Mouse (Mus musculus) heart, embryonic 12.5 days (tissue): ENCODE data around the gene Morc3. TPM values are rescaled to one million over a fixed set of nuclear protein-coding genes. Genes with fewer than 3 reads are reported as not detected.

Experiments
- ATAC-seq: fragments of 200-750 bp; cut with Nextera tagmentation; 2 replicates; pipeline ENCODE4 v1.8.0; 2017; ENCODE audit warnings: moderate TSS enrichment, moderate library complexity; ENCODE audit not compliant: insufficient number of reproducible peaks, low FRiP score
- H3K27ac ChIP-seq: fragments of 300-500 bp; sonication (generic); 2 replicates; pipeline ENCODE4 v1.5.1; 2016; ENCODE audit warnings: mild to moderate bottlenecking, moderate library complexity; ENCODE audit not compliant: poor library complexity, severe bottlenecking
- H3K27me3 ChIP-seq: fragments of 300-500 bp; sonication (generic); replicated peaks from 2 replicates; pipeline ENCODE4 v1.6.1; 2016; ENCODE audit warnings: mild to moderate bottlenecking, moderate library complexity
- H3K36me3 ChIP-seq: fragments of 300-500 bp; sonication (generic); 2 replicates; pipeline ENCODE4 v1.6.1; 2016; ENCODE audit warnings: mild to moderate bottlenecking, moderate library complexity
- H3K4me1 ChIP-seq: fragments of 300-500 bp; sonication (generic); replicated peaks from 2 replicates; pipeline ENCODE4 v1.6.1; 2016; ENCODE audit warnings: mild to moderate bottlenecking
- H3K4me2 ChIP-seq: fragments of 300-500 bp; sonication (generic); 2 replicates; pipeline ENCODE4 v1.6.1; 2016; ENCODE audit warnings: mild to moderate bottlenecking, moderate library complexity
- H3K4me3 ChIP-seq: fragments of 300-500 bp; sonication (generic); 2 replicates; pipeline ENCODE4 v1.5.1; 2016; ENCODE audit warnings: mild to moderate bottlenecking
- H3K9ac ChIP-seq: fragments of 300-500 bp; sonication (generic); 2 replicates; pipeline ENCODE4 v1.6.1; 2016; ENCODE audit warnings: mild to moderate bottlenecking, moderate library complexity
- H3K9me3 ChIP-seq: fragments of 300-500 bp; sonication (generic); replicated peaks from 2 replicates; pipeline ENCODE4 v1.6.1; 2016; ENCODE audit warnings: mild to moderate bottlenecking, moderate library complexity
- WGBS: fragments of 180-500 bp; shearing (Covaris S2); methylation state at CpG from one replicate; pipeline ENCODE4 v1.1.7; 2016; 5-methylcytosine and 5-hydroxymethylcytosine counted together
- polyA plus RNA-seq: library from polyadenylated mRNA; unstranded; fragments of >200 nt; fragmentation: Nextera tagmentation; extraction: Ambion mirVana; gene quantifications from 2 replicates; pipeline ENCODE4 v1.2.1, GENCODE M21; 2016

Morc3 gene
- polyA plus RNA-seq, 1 experiment from 2014 or later = 32.1 TPM

DNA sequence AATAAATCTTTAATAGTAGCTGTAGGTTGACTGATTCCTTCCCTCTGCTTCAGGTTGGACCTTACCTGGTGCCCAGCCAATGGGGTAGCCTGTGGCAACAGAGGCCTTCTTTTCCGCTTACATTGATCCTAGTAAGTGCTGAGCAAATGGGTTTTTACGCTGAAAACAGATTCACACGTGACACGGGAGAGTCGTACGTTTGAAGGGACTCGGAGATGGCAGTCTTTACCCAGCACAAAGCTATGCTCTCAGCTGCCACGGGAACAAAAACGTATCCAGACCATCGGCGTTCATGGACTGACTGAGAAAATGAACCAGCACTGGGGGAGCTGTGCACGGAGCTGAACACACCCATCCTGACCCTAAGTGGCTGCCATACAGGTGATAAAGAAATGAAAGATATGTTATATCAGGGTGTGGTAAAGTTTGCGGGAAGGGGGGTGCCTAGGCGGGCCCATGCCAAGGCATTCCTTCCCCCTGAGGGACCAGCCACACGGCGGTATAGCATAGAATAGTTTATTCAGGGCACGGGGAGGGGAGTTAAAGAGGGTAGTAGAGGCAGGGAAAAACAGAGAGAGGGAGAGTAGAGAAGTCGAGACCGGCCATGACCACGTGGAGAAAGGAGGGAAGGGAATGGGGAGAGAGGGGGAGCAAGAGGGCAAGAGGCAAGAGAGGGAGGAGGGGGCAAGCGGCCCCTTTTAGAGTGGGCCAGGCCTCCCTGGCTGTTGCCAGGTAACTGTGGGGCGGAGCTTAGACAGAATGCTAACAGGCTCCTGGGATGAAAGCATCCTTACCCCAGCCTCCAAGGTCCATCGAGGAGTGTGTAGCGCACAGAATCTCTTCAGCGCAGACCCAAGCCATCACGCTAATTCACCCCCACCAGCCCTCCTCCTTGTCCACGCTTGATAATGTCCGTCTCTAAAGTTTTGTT, 79.1 kb downstream of the Morc3 start:
- 58% methylated on average over 28 of the region's 28 CpGs for WGBS
- no peak for ATAC-seq
- Histone ChIP-seq H3K9ac (no peak overlapping the region), H3K27me3 (no peaks in the 10 kb centered on the region), H3K27ac (no peak overlapping the region), H3K36me3 (peaks cover under 1% of the 10 kb centered on the region; the same call in 1 of the 2 replicates), H3K4me2 (no peak overlapping the region), H3K4me1 (no peaks in the 10 kb centered on the region), H3K4me3 (no peak overlapping the region), H3K9me3 (no peaks in the 10 kb centered on the region)

DNA sequence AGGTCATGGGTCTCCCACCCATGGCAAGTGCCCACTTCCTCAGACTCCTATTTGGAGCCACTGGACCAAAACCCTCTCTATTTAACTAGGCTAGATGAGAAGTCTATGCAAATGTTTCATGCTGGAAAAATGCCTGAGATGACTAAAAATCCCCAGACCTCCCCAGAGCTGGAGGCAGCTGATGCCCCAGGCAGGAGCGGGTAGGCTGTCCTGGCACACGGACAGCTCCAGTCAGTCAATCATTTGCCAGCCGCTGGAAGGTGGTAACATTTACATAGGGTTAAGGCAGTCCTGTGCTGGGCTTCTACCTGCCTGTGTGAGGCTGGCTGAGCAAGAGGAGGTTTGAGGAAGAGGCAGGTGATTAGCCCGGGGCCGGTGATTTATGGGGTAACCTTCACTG, 80.2 kb downstream of the Morc3 start:
- H3K4me2 ChIP-seq = no peak overlapping the region
- H3K36me3 ChIP-seq = no peaks in the 10 kb centered on the region
- ATAC-seq = no peak
- WGBS = 76% methylated on average over 5 of the region's 5 CpGs
- H3K4me3 ChIP-seq = no peak overlapping the region
- no peaks in the 10 kb centered on the region for H3K4me1 ChIP-seq
- no peaks in the 10 kb centered on the region for H3K9me3 ChIP-seq
- H3K9ac ChIP-seq = no peak overlapping the region
- no peak overlapping the region for H3K27ac ChIP-seq
- no peaks in the 10 kb centered on the region for H3K27me3 ChIP-seq

DNA sequence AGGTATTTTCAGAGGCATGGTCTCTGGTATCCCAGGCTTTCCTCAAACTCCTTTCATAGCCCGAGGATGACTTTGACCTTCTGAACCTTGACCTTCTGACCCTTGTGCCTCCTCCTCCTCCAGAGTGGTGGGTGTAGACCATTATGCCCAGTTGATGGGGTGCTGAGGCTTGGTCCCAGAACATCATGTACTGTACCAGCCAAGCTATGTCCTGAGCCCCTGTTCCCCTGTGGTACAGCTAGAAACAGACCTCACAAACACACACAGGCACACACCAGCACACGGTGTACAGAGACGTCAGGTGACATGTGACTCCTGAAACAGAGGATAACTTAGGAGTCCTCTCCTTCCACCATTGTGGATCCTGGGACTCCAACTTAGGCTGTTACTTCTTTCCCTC, 80.9 kb downstream of the Morc3 start:
- Histone ChIP-seq H3K27ac (no peak overlapping the region), H3K4me1 (peaks cover under 1% of the 10 kb centered on the region; the same call in 1 of the 2 replicates), H3K4me2 (no peak overlapping the region), H3K27me3 (no peaks in the 10 kb centered on the region), H3K4me3 (no peak overlapping the region), H3K9me3 (no peaks in the 10 kb centered on the region), H3K36me3 (no peaks in the 10 kb centered on the region), H3K9ac (no peak overlapping the region)
- 0 out of 2 replicates have a peak, but pooled peaks have one; percentile 30 for ATAC-seq
- WGBS = 70% methylated on average over 3 of the region's 3 CpGs

DNA sequence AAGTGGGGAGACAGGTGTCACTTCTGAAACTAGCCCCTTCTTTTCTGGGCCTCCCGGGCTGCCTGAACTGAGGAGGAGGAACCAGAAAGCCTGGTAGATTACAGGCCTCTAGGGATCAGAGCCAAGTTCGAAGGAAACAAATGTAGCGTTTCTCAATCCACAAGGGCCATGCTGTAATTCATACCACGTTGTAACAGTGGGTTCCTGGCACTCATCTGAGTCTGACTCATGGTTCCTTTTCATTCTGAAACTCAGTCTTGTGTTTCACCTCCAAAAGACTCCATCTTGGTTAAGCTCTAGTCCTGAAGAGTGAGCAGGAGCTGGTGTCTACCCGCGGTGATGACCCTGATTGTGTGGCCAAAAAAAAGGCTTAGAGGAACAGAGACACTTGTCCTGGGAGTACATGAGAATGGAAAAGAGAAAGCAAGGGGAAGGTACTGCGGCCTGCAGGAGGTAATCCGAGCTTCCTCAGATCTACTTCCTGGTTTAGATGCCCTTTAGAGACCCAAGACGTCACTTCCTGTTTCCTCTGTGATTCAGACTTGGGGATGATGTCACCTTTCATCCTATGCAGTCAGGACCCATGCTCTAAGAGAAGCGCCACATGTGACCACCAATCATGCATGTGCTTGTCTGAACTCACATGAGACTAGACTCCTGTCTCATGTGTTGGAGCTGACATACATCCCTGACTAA, 82.1 kb downstream of the Morc3 start:
- Histone ChIP-seq H3K27ac (no peak overlapping the region), H3K9me3 (no peaks in the 10 kb centered on the region), H3K36me3 (no peaks in the 10 kb centered on the region), H3K27me3 (no peaks in the 10 kb centered on the region), H3K4me2 (no peak overlapping the region), H3K4me1 (peaks cover 5% of the 10 kb centered on the region), H3K9ac (no peak overlapping the region), H3K4me3 (no peak overlapping the region)
- no peak for ATAC-seq
- 68% methylated on average over 10 of the region's 10 CpGs for WGBS

DNA sequence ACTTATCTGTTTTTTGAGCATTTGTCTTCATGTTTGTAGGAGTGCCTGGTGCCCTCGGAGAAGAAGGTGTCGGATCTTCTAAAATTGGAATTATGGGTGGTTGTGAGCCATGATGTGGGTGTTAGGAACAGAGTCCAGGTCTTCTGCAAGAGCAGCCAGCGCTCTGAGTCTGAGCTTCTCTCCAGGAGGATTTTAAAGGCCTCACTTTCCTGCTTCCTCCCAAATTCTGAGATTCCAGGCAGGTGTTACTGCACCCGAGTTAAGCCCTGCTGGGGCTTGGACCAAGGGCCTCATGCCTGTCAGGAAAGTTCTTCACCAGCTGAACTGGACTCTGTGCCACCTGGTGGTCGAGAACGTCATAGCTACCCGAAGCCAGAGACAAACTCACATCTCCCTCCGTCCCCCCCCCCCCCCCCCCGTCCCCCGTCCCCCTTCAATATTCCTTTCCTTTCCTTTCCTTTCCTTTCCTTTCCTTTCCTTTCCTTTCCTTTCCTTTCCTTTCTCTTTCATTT, 83.5 kb downstream of the Morc3 start:
- WGBS = 38% methylated on average over 7 of the region's 10 CpGs
- Histone ChIP-seq H3K9ac (no peak overlapping the region), H3K4me3 (no peak overlapping the region), H3K9me3 (no peaks in the 10 kb centered on the region), H3K36me3 (no peaks in the 10 kb centered on the region), H3K27ac (no peak overlapping the region), H3K4me2 (no peak overlapping the region), H3K4me1 (peaks cover 6% of the 10 kb centered on the region), H3K27me3 (0 out of 2 replicates have a peak, but pooled peaks cover 5% of the 10 kb centered on the region)
- no peak for ATAC-seq

DNA sequence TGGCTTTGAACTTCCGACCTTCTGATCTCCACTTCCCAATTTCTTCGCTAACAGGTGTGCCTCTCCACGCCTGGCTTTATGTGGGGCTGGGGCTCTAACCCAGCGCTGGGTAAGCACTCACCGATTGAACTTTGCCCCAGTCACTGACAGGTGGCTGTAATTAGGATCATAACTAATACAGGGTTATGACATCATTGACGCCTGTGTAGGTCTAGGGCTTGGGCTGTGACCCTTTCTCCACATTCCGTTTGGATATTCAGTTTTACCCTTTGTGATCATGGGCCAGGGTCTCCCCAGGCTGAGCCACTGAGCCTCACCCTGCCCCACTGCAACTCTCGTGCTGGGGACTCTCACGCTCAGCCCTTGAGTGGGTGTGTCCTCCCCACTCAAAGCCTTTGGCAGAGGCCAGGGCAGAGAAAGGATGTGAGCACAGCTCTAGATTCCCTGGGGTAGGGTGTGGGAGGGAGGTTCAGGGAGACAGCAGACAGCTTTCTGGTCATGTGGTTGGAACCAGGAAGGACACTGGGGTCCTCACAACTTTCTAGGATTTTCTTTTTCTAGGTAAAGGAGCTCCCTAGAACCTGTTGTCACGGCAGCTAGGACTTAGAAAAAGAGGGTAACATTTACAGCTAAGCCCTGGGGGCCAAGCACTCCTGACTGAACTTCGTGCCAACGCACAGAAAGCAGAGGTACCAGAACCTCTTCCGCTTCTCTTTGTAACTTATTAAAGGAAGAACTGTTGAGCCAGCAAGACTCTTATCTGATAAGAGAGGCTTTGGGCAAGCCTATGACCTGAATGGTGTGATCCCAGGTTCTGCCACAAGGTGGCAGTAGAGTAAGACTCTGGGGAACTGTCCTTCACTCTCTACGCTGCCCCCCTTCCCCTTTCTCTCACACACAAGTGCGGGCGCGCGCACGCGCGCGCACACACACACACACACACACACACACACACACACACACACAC, 86.1 kb downstream of the Morc3 start:
- H3K27ac ChIP-seq = no peak overlapping the region
- peaks cover 15% of the 10 kb centered on the region for H3K4me1 ChIP-seq
- no peak overlapping the region for H3K9ac ChIP-seq
- H3K36me3 ChIP-seq = no peaks in the 10 kb centered on the region
- no peaks in the 10 kb centered on the region for H3K9me3 ChIP-seq
- peak; percentile 15; the same call in 1 of the 2 replicates for ATAC-seq
- peak overlapping the region; percentile 54 for H3K4me2 ChIP-seq
- WGBS = 46% methylated on average over 17 of the region's 22 CpGs
- H3K27me3 ChIP-seq = 0 out of 2 replicates have a peak, but pooled peaks cover 5% of the 10 kb centered on the region
- no peak overlapping the region for H3K4me3 ChIP-seq

DNA sequence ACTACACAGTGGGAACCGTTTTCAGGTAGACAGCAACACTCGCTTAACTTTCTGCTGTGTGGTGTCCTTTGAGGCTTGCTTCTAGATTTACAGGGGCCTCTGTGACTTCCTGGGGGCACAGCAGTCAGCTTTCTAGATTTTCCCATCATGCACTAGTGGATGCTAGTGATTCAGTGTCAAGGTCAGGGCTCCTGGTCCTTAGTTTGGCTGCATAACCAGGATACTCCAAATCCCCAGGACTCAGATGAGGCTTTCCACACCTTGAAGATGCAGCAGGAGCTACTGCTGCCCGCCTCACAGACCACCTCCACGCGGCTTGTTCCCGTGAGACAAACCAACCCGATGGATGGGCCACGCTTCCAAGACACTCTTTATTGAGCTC, 86.7 kb downstream of the Morc3 start:
- Histone ChIP-seq H3K27ac (no peak overlapping the region), H3K9me3 (no peaks in the 10 kb centered on the region), H3K4me2 (peak overlapping the region; percentile 54), H3K4me3 (no peak overlapping the region), H3K27me3 (0 out of 2 replicates have a peak, but pooled peaks cover 5% of the 10 kb centered on the region), H3K4me1 (peaks cover 15% of the 10 kb centered on the region), H3K9ac (no peak overlapping the region), H3K36me3 (no peaks in the 10 kb centered on the region)
- no peak for ATAC-seq
- WGBS = 60% methylated on average over 8 of the region's 8 CpGs

DNA sequence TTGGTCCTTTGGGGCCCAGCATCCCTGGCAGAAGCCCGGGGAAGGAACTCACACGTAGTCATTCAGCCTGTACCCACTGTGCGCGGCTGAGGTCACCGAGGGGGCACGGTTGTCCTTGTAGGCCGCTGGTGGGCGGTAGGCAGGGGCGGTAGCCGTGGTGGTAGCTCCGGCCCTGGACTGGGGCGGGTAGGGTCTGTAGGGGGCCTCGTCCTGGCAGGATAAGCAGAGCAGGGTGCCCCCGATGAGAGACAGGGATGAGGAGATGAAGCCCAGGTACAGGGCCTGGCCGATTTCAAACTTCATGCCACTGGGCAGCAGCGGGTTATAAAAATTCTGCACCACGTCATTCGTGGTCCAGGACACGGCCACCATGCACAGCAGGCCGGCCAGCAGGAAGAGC, 87.3 kb downstream of the Morc3 start:
- Histone ChIP-seq H3K9ac (no peak overlapping the region), H3K27ac (no peak overlapping the region), H3K9me3 (no peaks in the 10 kb centered on the region), H3K4me1 (peaks cover 15% of the 10 kb centered on the region), H3K36me3 (no peaks in the 10 kb centered on the region), H3K4me3 (no peak overlapping the region), H3K27me3 (0 out of 2 replicates have a peak, but pooled peaks cover 5% of the 10 kb centered on the region), H3K4me2 (no peak overlapping the region)
- 74% methylated on average over 20 of the region's 20 CpGs for WGBS
- ATAC-seq = no peak

DNA sequence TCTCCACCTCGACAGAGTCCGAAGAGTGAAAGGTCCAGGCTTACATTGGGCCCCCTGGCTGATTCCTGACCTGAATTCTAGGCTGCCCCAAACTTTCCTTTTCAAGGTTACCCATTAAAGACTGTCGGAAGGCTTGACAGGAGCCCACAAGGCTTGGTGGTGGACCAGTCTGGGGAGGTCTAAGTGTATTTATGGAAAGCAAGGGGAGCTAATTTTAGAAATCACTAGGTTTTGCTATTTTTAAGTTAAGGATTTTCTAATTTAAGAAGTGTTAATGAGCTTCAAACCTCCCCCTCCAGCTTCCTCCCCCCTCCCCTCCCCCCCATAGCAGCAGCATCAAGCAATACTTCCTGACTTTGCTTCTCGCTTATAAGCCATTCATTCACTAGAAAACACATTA, 88.8 kb downstream of the Morc3 start:
- peaks cover 15% of the 10 kb centered on the region for H3K4me1 ChIP-seq
- no peaks in the 10 kb centered on the region for H3K36me3 ChIP-seq
- H3K27ac ChIP-seq = no peak overlapping the region
- H3K4me3 ChIP-seq = no peak overlapping the region
- H3K27me3 ChIP-seq = 0 out of 2 replicates have a peak, but pooled peaks cover 5% of the 10 kb centered on the region
- WGBS = 43% methylated on average over 4 of the region's 4 CpGs
- no peak overlapping the region for H3K4me2 ChIP-seq
- no peak overlapping the region for H3K9ac ChIP-seq
- ATAC-seq = no peak
- no peaks in the 10 kb centered on the region for H3K9me3 ChIP-seq

DNA sequence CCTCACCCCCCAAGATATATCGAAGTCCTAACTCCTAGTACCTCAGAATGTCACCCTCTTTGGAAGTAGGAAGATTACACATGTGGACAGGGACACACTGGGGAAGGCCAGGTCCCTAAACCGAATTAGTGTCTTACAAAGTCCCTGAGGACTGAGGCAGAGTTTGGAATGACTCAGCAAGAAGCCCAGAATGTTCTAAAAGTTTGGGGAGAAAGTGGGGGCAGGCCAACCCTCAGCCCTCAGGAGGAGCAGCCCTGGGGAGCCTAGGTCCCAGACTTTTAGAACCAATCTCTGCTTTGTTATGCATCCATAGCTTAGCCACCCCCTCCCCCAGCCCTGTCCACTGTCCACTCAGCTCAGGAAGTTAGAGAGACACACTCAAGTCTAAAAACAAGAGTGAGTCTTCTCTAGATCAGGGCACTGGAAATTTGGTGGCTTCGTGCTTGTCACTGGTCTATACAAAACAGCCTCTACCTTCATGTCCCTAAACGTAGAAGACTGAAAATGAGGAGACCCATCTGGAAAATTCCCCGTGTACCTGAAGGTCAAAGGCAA, 91.0 kb downstream of the Morc3 start:
- no peaks in the 10 kb centered on the region for H3K36me3 ChIP-seq
- H3K27ac ChIP-seq = no peak overlapping the region
- 0 out of 2 replicates have a peak, but pooled peaks cover 5% of the 10 kb centered on the region for H3K27me3 ChIP-seq
- no peak overlapping the region for H3K9ac ChIP-seq
- ATAC-seq = no peak
- whole genome bisulfite sequencing = 71% methylated on average over 5 of the region's 5 CpGs
- H3K4me1 ChIP-seq = peaks cover 14% of the 10 kb centered on the region
- no peak overlapping the region for H3K4me2 ChIP-seq
- H3K9me3 ChIP-seq = no peaks in the 10 kb centered on the region
- no peak overlapping the region for H3K4me3 ChIP-seq
